Mouse (Mus musculus) midbrain, embryonic 16.5 days (tissue): Measurements from ENCODE around the gene Gpx6. TPM values are rescaled to one million over a fixed set of nuclear protein-coding genes. Genes with fewer than 3 reads are reported as not detected.

Source experiments
- ATAC-seq: fragments of 200-750 bp; cut with Nextera tagmentation; 2 replicates; pipeline ENCODE4 v1.8.0; 2017; ENCODE audit warnings: moderate TSS enrichment
- H3K27ac ChIP-seq: fragments of 300-500 bp; sonication (generic); 2 replicates; pipeline ENCODE4 v1.5.1; 2014; ENCODE audit warnings: mild to moderate bottlenecking, low read length, mixed read lengths
- H3K27me3 ChIP-seq: fragments of 300-500 bp; sonication (generic); 2 replicates; pipeline ENCODE4 v1.6.1; 2014; ENCODE audit warnings: low read depth, low read length, mixed read lengths; ENCODE audit not compliant: control insufficient read depth, insufficient read depth
- H3K36me3 ChIP-seq: fragments of 300-500 bp; sonication (generic); 2 replicates; pipeline ENCODE4 v1.6.1; 2014; ENCODE audit warnings: mild to moderate bottlenecking, low read length, moderate library complexity, mixed read lengths; ENCODE audit not compliant: control insufficient read depth, insufficient read depth
- H3K4me1 ChIP-seq: fragments of 300-500 bp; sonication (generic); 2 replicates; pipeline ENCODE4 v1.6.1; 2014; ENCODE audit warnings: mild to moderate bottlenecking, low read length, mixed read lengths; ENCODE audit not compliant: control insufficient read depth, insufficient read depth
- H3K4me2 ChIP-seq: fragments of 300-500 bp; sonication (generic); 2 replicates; pipeline ENCODE4 v1.6.1; 2014; ENCODE audit warnings: mild to moderate bottlenecking, low read length, mixed read lengths
- H3K4me3 ChIP-seq: fragments of 300-500 bp; sonication (generic); 2 replicates; pipeline ENCODE4 v1.5.1; 2014; ENCODE audit warnings: low read depth, mild to moderate bottlenecking, low read length, moderate library complexity, mixed read lengths
- H3K9ac ChIP-seq: fragments of 300-500 bp; sonication (generic); 2 replicates; pipeline ENCODE4 v1.6.1; 2014; ENCODE audit warnings: low read depth, low read length, mixed read lengths
- H3K9me3 ChIP-seq: fragments of 300-500 bp; sonication (generic); replicated peaks from 2 replicates; pipeline ENCODE4 v1.6.1; 2014; ENCODE audit warnings: mild to moderate bottlenecking, low read length, mixed read lengths; ENCODE audit not compliant: control insufficient read depth, poor library complexity, severe bottlenecking
- WGBS: fragments of 180-500 bp; shearing (Covaris S2); extraction: QIAGEN DNeasy Blood & Tissue Kit; methylation state at CpG from one replicate; pipeline ENCODE4 v1.1.7; 2014; 5-methylcytosine and 5-hydroxymethylcytosine counted together
- polyA plus RNA-seq: library from polyadenylated mRNA; unstranded; fragments of >200 nt; fragmentation: Nextera tagmentation; extraction: Ambion mirVana; gene quantifications from 2 replicates; pipeline ENCODE4 v1.2.1, GENCODE M21; 2015

The Gpx6 gene
- polyA plus RNA-seq, 1 experiment from 2014 or later: 0.54 TPM

DNA sequence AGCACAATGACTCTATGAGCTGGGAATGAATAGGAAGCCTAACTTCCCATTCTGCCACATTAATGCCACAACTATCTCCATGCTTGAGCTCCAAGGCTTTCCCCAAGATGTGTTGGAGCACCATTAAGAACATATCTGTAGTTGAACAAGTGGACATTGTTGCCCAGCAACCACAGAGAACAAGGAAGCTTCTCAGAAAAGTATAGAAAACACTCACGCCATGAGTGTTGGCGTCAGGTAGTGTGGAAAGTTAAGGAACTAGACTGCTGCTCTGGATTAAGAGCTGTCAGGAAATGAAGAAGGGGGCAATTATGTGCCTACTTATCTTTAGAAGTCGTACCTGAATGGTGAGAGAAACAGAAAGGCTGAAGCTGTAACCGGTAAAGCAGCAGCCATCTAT is 2.0 kb downstream of the Gpx6 start:
- H3K9ac ChIP-seq: no peak overlapping the region
- H3K9me3 ChIP-seq: no peaks in the 10 kb centered on the region
- H3K36me3 ChIP-seq: no peaks in the 10 kb centered on the region
- no peaks in the 10 kb centered on the region for H3K27me3 ChIP-seq
- H3K27ac ChIP-seq: no peak overlapping the region
- H3K4me3 ChIP-seq: no peak overlapping the region
- ATAC-seq: no peak
- 86% methylated on average over 4 of the region's 4 CpGs for WGBS
- no peaks in the 10 kb centered on the region for H3K4me1 ChIP-seq
- H3K4me2 ChIP-seq: no peak overlapping the region

DNA sequence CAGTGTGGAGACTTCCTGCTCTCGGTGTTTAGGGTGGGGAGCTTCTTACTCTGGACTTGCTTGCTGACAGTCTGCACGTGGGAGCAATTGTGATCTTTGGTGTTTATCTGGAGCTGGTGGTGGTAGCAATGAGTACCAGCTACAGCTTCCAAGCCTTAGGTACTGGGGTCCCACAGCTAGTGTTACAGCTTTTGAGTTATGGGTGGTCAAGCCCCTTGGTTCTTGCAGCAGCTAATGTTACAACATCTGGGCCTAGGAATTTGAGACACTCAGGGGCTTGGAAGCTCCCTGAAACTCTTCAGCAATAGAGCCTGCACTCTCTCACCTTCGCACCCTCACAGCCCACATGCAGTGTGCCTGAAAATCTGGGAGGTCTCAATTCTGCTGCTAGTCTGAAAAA is 8.3 kb downstream of the Gpx6 start:
- H3K4me2 ChIP-seq: no peak overlapping the region
- no peaks in the 10 kb centered on the region for H3K4me1 ChIP-seq
- H3K27me3 ChIP-seq: no peaks in the 10 kb centered on the region
- no peaks in the 10 kb centered on the region for H3K9me3 ChIP-seq
- ATAC-seq: no peak
- no peak overlapping the region for H3K4me3 ChIP-seq
- H3K27ac ChIP-seq: no peak overlapping the region
- no peak overlapping the region for H3K9ac ChIP-seq
- H3K36me3 ChIP-seq: no peaks in the 10 kb centered on the region
- WGBS: 72% methylated on average over 3 of the region's 3 CpGs

DNA sequence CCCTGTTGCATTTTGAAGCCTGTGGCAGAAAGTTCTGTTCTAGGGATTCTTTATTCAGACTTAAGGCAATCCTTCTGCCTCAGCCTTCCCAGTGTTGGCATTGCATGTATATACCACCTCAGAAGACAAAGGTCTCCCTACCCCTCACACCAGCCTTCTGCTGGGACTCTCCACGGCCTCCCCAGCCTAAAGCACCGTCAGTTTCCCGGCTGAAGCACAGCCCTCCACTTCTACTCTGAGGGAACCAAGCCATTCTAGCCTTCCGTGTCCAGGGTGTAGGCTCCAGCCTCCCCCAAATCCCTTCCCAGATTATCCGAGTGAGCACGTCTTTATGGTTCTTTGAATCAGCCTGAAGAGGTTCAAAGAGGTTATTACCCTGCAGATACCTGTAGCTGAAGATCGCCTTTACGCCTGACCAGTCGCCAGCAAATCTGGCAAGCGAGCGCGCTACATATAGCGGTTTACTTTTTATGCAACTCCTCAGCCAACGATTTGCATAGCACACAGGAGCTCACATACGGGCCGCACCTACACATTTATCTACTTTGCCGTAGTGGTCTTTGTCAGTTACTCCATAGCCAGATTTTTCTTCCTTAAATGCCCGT is 10.1 kb downstream of the Gpx6 start:
- peak; percentile 40; the same call in 1 of the 2 replicates for ATAC-seq
- WGBS: 1% methylated on average over 18 of the region's 18 CpGs
- peak overlapping the region; percentile 37; the same call in 1 of the 2 replicates for H3K9ac ChIP-seq

DNA sequence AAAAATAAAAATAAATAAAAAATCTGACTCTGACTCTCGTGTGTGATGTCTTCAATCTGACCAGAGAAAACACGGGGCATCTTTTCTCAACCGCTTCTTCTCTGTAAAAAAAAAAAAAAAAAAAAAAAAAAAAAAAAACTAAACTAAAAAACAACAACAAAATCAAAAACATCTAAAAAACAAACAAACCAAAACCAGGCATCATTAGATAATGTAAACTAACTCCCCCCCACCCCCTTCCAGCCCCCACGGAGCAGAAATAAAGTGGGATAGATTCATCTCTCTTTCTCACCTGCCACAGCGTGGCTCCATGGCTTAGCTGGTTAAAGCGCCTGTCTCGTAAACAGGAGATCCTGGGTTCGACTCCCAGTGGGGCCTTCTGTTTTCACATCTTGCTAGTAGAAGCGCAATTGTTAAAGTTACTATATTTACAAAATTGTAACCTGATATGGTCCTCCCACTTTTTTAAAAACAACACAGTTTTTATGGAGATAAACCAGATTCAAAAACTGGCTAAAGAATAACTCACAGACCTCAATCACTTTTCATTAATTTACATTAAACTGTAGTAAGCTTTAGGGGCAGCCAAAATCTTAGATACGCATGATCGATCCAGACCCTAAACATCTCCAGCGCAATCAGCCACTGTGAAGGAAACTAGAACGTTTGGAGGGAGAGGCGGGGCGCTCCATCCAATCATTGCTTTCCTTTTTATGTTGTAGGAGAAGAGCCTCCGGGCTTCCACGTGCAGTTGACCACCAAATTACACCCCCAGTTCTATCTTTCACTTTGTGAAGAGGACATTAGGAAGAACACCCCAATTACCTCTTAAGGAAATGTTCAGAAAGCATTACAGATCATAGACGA is 10.8 kb downstream of the Gpx6 start:
- Histone ChIP-seq H3K4me2 (peak overlapping the region; percentile 60), H3K36me3 (no peaks in the 10 kb centered on the region), H3K27me3 (no peaks in the 10 kb centered on the region), H3K4me1 (peaks cover 8% of the 10 kb centered on the region), H3K27ac (no peak overlapping the region), H3K9ac (no peak overlapping the region), H3K9me3 (no peaks in the 10 kb centered on the region), H3K4me3 (peak overlapping the region; percentile 43)
- 0 out of 2 replicates have a peak, but pooled peaks have one; percentile 32 for ATAC-seq
- WGBS: 10% methylated on average over 18 of the region's 18 CpGs

More for the DNA sequence above, 10.1 kb downstream of the Gpx6 start:
- 0 out of 2 replicates have a peak, but pooled peaks cover under 1% of the 10 kb centered on the region for H3K4me1 ChIP-seq
- peak overlapping the region; percentile 60 for H3K4me2 ChIP-seq
- H3K27me3 ChIP-seq: no peaks in the 10 kb centered on the region
- no peak overlapping the region for H3K27ac ChIP-seq
- H3K36me3 ChIP-seq: no peaks in the 10 kb centered on the region
- H3K9me3 ChIP-seq: no peaks in the 10 kb centered on the region
- H3K4me3 ChIP-seq: peak overlapping the region; percentile 43

DNA sequence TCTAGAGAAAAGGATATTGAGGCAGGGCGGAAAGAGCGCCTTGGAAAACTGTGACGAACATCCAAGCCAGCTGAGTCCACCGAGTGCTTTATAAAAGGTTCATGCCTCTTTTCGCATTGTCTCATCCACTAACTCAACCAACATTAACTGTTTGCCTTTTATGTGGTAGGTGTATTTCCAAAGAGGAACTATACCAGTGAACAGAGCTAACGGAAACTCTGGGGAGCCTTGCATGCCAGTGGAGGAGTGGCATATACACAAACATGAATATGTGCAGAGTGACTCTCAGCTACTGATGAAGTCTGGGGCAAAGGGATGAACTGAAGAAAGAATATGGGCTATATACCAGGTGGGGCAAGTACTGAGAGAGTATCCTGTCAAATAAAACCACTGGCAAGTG is 11.5 kb downstream of the Gpx6 start:
- ATAC-seq: no peak
- Histone ChIP-seq H3K9me3 (no peaks in the 10 kb centered on the region), H3K27ac (no peak overlapping the region), H3K4me3 (no peak overlapping the region), H3K4me1 (peaks cover 9% of the 10 kb centered on the region), H3K36me3 (no peaks in the 10 kb centered on the region), H3K27me3 (peaks cover 4% of the 10 kb centered on the region), H3K9ac (no peak overlapping the region), H3K4me2 (peak overlapping the region; percentile 37; the same call in 1 of the 2 replicates)
- WGBS: 63% methylated on average over 6 of the region's 6 CpGs

DNA sequence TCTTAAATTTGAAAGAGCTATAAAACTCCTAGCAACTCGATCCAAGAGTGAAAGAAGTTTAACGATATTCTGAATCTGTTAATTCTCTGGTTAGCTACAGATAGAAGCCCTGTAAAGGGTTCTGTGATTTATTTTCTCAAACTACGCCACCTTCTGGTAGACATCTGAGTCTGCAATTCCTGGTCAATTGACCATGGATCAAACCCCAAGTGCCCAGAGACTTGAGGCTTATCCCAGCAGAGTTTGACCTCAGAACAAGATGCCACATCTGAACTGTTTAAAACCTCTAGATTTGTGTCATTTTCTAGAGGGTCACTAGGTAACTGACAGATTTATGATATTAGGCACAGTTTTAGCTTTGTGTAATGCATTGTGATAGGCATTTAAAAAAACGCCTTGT is 14.3 kb downstream of the Gpx6 start:
- H3K9me3 ChIP-seq: no peaks in the 10 kb centered on the region
- peaks cover 6% of the 10 kb centered on the region for H3K27me3 ChIP-seq
- no peak overlapping the region for H3K9ac ChIP-seq
- no peak overlapping the region for H3K27ac ChIP-seq
- peak; percentile 29; the same call in 1 of the 2 replicates for ATAC-seq
- no peaks in the 10 kb centered on the region for H3K36me3 ChIP-seq
- peak overlapping the region; percentile 65 for H3K4me2 ChIP-seq
- peak overlapping the region; percentile 24 for H3K4me3 ChIP-seq
- 11% methylated on average over 4 of the region's 4 CpGs for WGBS
- H3K4me1 ChIP-seq: peaks cover 9% of the 10 kb centered on the region

- H3K27ac ChIP-seq: no peak overlapping the region
- peak overlapping the region; percentile 65 for H3K4me2 ChIP-seq
- H3K9ac ChIP-seq: no peak overlapping the region
- peaks cover 9% of the 10 kb centered on the region for H3K4me1 ChIP-seq
- H3K27me3 ChIP-seq: peaks cover 6% of the 10 kb centered on the region
- H3K36me3 ChIP-seq: no peaks in the 10 kb centered on the region
- H3K4me3 ChIP-seq: peak overlapping the region; percentile 24
- no peaks in the 10 kb centered on the region for H3K9me3 ChIP-seq
- peak; percentile 80 for ATAC-seq
- WGBS: under 1% methylated on average over 24 of the region's 24 CpGs
Measured at GRCm38 (mm10) chr13:21326657-21327211, 14.8 kb downstream of the Gpx6 start.

DNA sequence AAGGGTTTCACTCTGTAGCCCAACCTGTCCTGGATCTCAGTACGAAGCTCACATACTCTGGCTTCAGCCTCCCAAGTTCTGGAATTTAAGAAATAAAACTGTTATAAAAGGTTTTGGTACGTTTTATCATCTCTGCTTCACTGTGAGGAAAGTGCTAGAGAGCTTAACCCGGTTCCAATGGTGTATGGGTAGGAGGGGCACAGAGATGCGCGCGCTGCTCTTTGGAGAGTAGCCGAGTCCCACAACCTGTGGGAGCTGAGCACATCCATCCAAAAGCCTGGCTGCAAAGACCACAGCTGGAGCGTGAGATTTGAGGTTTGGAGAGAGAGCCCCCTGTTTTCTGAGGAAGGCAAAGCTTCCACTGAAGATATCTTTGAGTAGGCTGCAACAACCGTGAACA is 15.5 kb downstream of the Gpx6 start:
- Histone ChIP-seq H3K36me3 (no peaks in the 10 kb centered on the region), H3K4me3 (peak overlapping the region; percentile 24), H3K27me3 (peaks cover 6% of the 10 kb centered on the region), H3K27ac (no peak overlapping the region), H3K9me3 (no peaks in the 10 kb centered on the region), H3K9ac (peak overlapping the region; percentile 55), H3K4me1 (peaks cover 9% of the 10 kb centered on the region), H3K4me2 (peak overlapping the region; percentile 65)
- peak; percentile 62 for ATAC-seq
- WGBS: under 1% methylated on average over 9 of the region's 9 CpGs

DNA sequence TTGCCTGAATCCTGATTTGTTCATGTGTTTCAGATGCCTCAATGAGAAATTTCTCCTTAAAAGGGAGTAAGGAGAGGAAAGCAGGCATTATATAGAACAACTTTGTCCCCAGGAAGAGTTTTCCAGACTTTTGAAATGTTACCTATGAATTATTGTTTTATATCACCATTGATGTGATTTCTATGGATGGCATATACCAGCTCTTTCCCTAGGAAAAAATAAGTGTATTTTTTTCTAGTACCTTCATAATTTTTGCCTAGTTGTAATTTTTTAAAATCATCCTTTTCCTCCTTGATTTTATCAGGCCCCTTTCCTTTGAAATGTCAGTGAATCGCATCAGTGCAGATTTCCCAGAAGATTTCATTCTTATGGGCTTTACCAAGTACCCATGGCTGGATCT is 34.7 kb downstream of the Gpx6 start, which contains the start of gene Olfr1367:
Olfr1367 (plus strand) TSS at position 301 of the 400 bp plus-strand sequence.
- H3K27me3 ChIP-seq: no peaks in the 10 kb centered on the region
- no peak for ATAC-seq
- no peak within 1 kb of the TSS for H3K4me3 ChIP-seq
- no peaks in the 10 kb centered on the region for H3K9me3 ChIP-seq
- no peak within 1 kb of the TSS for H3K4me2 ChIP-seq
- H3K27ac ChIP-seq: no peak within 1 kb of the TSS
- H3K4me1 ChIP-seq: no peaks in the 10 kb centered on the region
- H3K36me3 ChIP-seq: no peaks in the 10 kb centered on the region
- H3K9ac ChIP-seq: no peak within 1 kb of the TSS
- 86% methylated on average over 1 of the region's 1 CpGs for whole genome bisulfite sequencing
